Comparison of ENCODE assay signal across 9 mouse cellular contexts in genomic region chrX:140342393-140343163, GRCm38 (mm10). TPM values are rescaled to one million over a fixed set of nuclear protein-coding genes. Genes with fewer than 3 reads are reported as not detected.
DNase-seq lines count a peak whose midpoint lies in the region; ATAC-seq and TF ChIP-seq lines count a peak whose summit lies in the region.
"Had no signal": no experiment of that assay in that cellular context is flagged by ENCODE, and none has a peak within 500 bp of the region (broad histone marks: within the 10 kb centered on the region; RNA-seq: fewer than 3 reads in every experiment).

No protein-coding gene starts in this region.

- no peak for ATAC-seq in lung, postnatal 0 days
- ATAC-seq in limb, embryonic 15.5 days (ENCODE audit: insufficient number of reproducible peaks, low FRiP score, low TSS enrichment, low read depth), result no peak
- no peak for ATAC-seq in stomach, embryonic 15.5 days (ENCODE audit: insufficient read depth, low FRiP score, low read depth)

- WGBS in cerebellum, adult 2 months, result 2% methylated on average over 20 of the region's 25 CpGs
- WGBS in lung, postnatal 0 days, result 21% methylated on average over 17 of the region's 25 CpGs
- 24% methylated on average over 23 of the region's 25 CpGs for WGBS in limb, embryonic 15.5 days
- 28% methylated on average over 24 of the region's 25 CpGs for WGBS in stomach, embryonic 15.5 days

- H3K4me3 ChIP-seq in cerebellum, adult 2 months (replicated peaks; ENCODE audit: insufficient read depth, low read depth, low read length), result peak overlapping the region; percentile 29
- peak overlapping the region; percentile 8; the same call in 1 of the 2 replicates for H3K4me3 ChIP-seq in lung, postnatal 0 days (ENCODE audit: low read depth, low read length)
- peak overlapping the region; percentile 37 for H3K4me3 ChIP-seq in limb, embryonic 15.5 days
- H3K4me3 ChIP-seq in stomach, embryonic 15.5 days (replicated peaks), result peak overlapping the region; percentile 36
- H3K4me3 ChIP-seq: liver, embryonic 15.5 days had no signal

- H3K36me3 ChIP-seq in lung, postnatal 0 days (ENCODE audit: insufficient read depth, low read length), result no peaks in the 10 kb centered on the region
- no peaks in the 10 kb centered on the region for H3K36me3 ChIP-seq in limb, embryonic 15.5 days
- H3K36me3 ChIP-seq in stomach, embryonic 15.5 days, result no peaks in the 10 kb centered on the region
- H3K36me3 ChIP-seq: liver, embryonic 15.5 days had no signal

- no peaks in the 10 kb centered on the region for H3K9me3 ChIP-seq in lung, postnatal 0 days (ENCODE audit: low read length)
- no peaks in the 10 kb centered on the region for H3K9me3 ChIP-seq in limb, embryonic 15.5 days
- H3K9me3 ChIP-seq in stomach, embryonic 15.5 days, result no peaks in the 10 kb centered on the region
- H3K9me3 ChIP-seq: liver, embryonic 15.5 days had no signal

- H3K9ac ChIP-seq in lung, postnatal 0 days (replicated peaks; ENCODE audit: low read depth), result no peak overlapping the region
- H3K9ac ChIP-seq in limb, embryonic 15.5 days, result no peak overlapping the region
- H3K9ac ChIP-seq in stomach, embryonic 15.5 days, result no peak overlapping the region
- H3K9ac ChIP-seq: liver, embryonic 15.5 days had no signal

- no peak for TF ChIP-seq CTCF in cerebellum, adult 2 months (IDR thresholded peaks at IDR 0.05; ENCODE audit: borderline replicate concordance, insufficient read depth, low read depth, low read length)
- TF ChIP-seq CTCF in lung, postnatal 0 days (IDR thresholded peaks at IDR 0.05), result no peak

- TF ChIP-seq EP300 in lung, postnatal 0 days (IDR thresholded peaks at IDR 0.05), result no peak

- peak overlapping the region; percentile 48 for H3K4me2 ChIP-seq in lung, postnatal 0 days (replicated peaks; ENCODE audit: low read depth, low read length)
- H3K4me2 ChIP-seq in limb, embryonic 15.5 days, result peak overlapping the region; percentile 68
- H3K4me2 ChIP-seq in stomach, embryonic 15.5 days, result peak overlapping the region; percentile 69
- H3K4me2 ChIP-seq: liver, embryonic 15.5 days had no signal

- H3K4me1 ChIP-seq in cerebellum, adult 2 months (ENCODE audit: control insufficient read depth, insufficient read depth, low read length), result no peaks in the 10 kb centered on the region
- H3K4me1 ChIP-seq in lung, postnatal 0 days (ENCODE audit: insufficient read depth, low read depth, low read length), result no peaks in the 10 kb centered on the region
- H3K4me1 ChIP-seq in limb, embryonic 15.5 days, result no peaks in the 10 kb centered on the region
- no peaks in the 10 kb centered on the region for H3K4me1 ChIP-seq in stomach, embryonic 15.5 days
- H3K4me1 ChIP-seq: liver, embryonic 15.5 days had no signal

- no peak overlapping the region for H3K27ac ChIP-seq in cerebellum, adult 2 months (ENCODE audit: insufficient read depth, low read length)
- H3K27ac ChIP-seq in lung, postnatal 0 days (ENCODE audit: low read length), result no peak overlapping the region
- H3K27ac ChIP-seq in limb, embryonic 15.5 days, result no peak overlapping the region
- no peak overlapping the region for H3K27ac ChIP-seq in stomach, embryonic 15.5 days
- H3K27ac ChIP-seq: liver, embryonic 15.5 days had no signal

- no peaks in the 10 kb centered on the region for H3K27me3 ChIP-seq in cerebellum, adult 2 months (ENCODE audit: control insufficient read depth, insufficient read depth, low read length)
- H3K27me3 ChIP-seq in lung, postnatal 0 days (replicated peaks; ENCODE audit: insufficient read depth, low read length), result no peaks in the 10 kb centered on the region
- H3K27me3 ChIP-seq in limb, embryonic 15.5 days, result peaks cover 50% of the 10 kb centered on the region
- H3K27me3 ChIP-seq in stomach, embryonic 15.5 days (replicated peaks), result peaks cover 27% of the 10 kb centered on the region

- no peak for TF ChIP-seq POLR2A in cerebellum, adult 2 months (IDR thresholded peaks at IDR 0.05; ENCODE audit: borderline replicate concordance, insufficient read depth, low read length)

- DNase-seq in cerebellum, adult 2 months, result no peak
- no peak for DNase-seq in cerebellum, postnatal 36 days
- no peak for DNase-seq in lung, postnatal 0 days (ENCODE audit: low spot score)
- no peak for DNase-seq in lung, postnatal 36 days
- no peak for DNase-seq in spleen, postnatal 14 days (ENCODE audit: low spot score in 2 of 2)
- no peak for DNase-seq in gastrocnemius, postnatal 10 days

RNA-seq across cellular contexts. Expression of gene Frmpd3, which starts 0.5 kb away (rescaled TPM):
- polyA plus RNA-seq in cerebellum, adult 2 months (2012; rRNA removed), result 7.8 and 9.9 TPM in 2 replicates
- 0.05 and 0.20 TPM in 2 replicates for polyA plus RNA-seq in lung, postnatal 0 days (2015; fragmentation: Nextera tagmentation; extraction: Ambion mirVana)
- 0.20 and 0.54 TPM in 2 replicates for polyA plus RNA-seq in limb, embryonic 15.5 days (2015; fragmentation: Nextera tagmentation; extraction: Ambion mirVana)
- 0.10 TPM in 1 of 2 replicates, not detected in the other for polyA plus RNA-seq in stomach, embryonic 15.5 days (2015; fragmentation: Nextera tagmentation; extraction: Ambion mirVana)
- under 1 TPM; 0.12 to 0.16 TPM for total RNA-seq in gastrocnemius, postnatal 10 days (2021)
- polyA plus RNA-seq: liver, embryonic 15.5 days had no signal
